Mouse (Mus musculus): ENCODE results near the gene Bhmt.

- TF ChIP-seq CTCF (IDR thresholded peaks at IDR 0.05; ENCODE audit: low read depth, low read length) (no peak), GATA1 (IDR thresholded peaks at IDR 0.05; ENCODE audit: borderline replicate concordance, low read length) (no peak), POLR2AphosphoS5 (IDR thresholded peaks at IDR 0.05; ENCODE audit: insufficient replicate concordance, low read depth, low read length) (no peak), TAL1 (conservative IDR thresholded peaks at IDR 0.05; ENCODE audit: low read depth, low read length) (no peak), GATA2 (IDR thresholded peaks at IDR 0.05; ENCODE audit: borderline replicate concordance, low read depth, low read length) (no peak)
Observed at GRCm38 (mm10) chr13:93653382-93653781, 15.6 kb upstream of the Bhmt start.
